ENCODE assay signal across 11 mouse cellular contexts in genomic region chr5:25747904-25748303, GRCm38 (mm10).
"Had no signal": no experiment of that assay in that cellular context is flagged by ENCODE, and none has a peak within 500 bp of the region (broad histone marks: within the 10 kb centered on the region; RNA-seq: fewer than 3 reads in every experiment).

No protein-coding gene starts in this region.

- H3K9ac ChIP-seq: liver, embryonic 15.5 days; midbrain, embryonic 13.5 days had no signal

- H3K36me3 ChIP-seq: limb, embryonic 10.5 days; liver, embryonic 15.5 days; midbrain, embryonic 13.5 days had no signal

- DNase-seq: kidney, postnatal 14 days; lung, adult 2 months; lung, postnatal 36 days; right cerebral cortex, postnatal 14 days; thymus, postnatal 4 days had no signal

- H3K4me1 ChIP-seq: limb, embryonic 10.5 days; liver, embryonic 15.5 days; midbrain, embryonic 13.5 days had no signal

- H3K4me2 ChIP-seq: liver, embryonic 11.5 days; liver, embryonic 15.5 days; midbrain, embryonic 13.5 days had no signal

- ATAC-seq: lung, postnatal 0 days; midbrain, embryonic 13.5 days had no signal

- H3K9me3 ChIP-seq: limb, embryonic 10.5 days; liver, embryonic 15.5 days; midbrain, embryonic 13.5 days had no signal

- H3K4me3 ChIP-seq: left cerebral cortex, adult 2 months; limb, embryonic 10.5 days; liver, embryonic 15.5 days; midbrain, embryonic 13.5 days had no signal

- H3K27ac ChIP-seq: left cerebral cortex, adult 2 months; limb, embryonic 10.5 days; liver, embryonic 15.5 days; midbrain, embryonic 13.5 days had no signal

- H3K27me3 ChIP-seq: liver, embryonic 15.5 days; midbrain, embryonic 13.5 days had no signal
